Mouse (Mus musculus): ENCODE results near the gene Rab1a.
A peak's percentile ranks its signal among the peaks of the same experiment; 100 is the strongest.

The Rab1a gene

GRCm38 (mm10) chr11:20248840-20249239 lies 47.6 kb downstream of the Rab1a start:
- DNase-seq, result no peak

DNA sequence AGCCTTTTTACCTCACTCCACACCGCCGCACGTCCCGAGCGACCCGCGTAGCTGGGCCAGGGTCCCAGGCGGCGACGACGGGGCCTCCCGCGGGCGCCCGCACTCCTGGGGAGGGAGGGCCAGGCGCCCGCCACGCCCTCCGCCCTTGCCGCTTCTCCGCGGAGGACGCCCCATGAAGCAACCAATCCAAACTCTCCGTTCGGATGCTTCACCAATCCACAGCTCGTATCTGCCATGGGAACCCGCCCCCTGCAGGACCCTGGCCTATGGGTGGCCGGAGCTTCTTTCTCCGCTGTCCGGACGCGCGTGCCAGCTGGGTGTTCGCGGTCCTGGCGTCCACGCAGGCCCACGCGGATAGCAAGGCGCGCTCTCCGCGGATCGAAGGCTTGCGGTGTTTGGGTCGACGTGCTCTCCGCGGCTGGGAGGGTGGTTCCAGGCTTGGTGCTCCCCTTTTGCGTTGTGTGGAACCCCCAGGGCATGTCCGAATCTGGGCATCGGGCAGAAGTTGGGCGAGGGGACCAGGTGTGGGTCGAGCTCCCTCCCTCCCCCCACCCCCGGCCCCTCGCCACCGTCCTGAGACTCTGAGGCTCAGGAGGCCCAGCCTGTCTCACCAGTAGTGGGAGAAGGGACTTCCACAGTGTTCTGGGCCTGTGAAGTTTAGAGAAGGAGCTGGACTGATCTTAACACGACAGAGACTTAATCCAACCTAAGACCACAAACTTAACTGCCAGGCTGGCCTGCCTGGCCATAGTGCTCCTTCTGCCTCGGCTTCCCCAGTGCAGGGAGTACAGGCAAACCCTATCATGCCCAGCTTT lies 48.3 kb downstream of the Rab1a start, which contains the start of gene Cep68:
Gene Cep68, minus strand, starts transcription at position 134 of the 815 bp plus-strand sequence.
- DNase-seq, result peak; percentile 96

DNA sequence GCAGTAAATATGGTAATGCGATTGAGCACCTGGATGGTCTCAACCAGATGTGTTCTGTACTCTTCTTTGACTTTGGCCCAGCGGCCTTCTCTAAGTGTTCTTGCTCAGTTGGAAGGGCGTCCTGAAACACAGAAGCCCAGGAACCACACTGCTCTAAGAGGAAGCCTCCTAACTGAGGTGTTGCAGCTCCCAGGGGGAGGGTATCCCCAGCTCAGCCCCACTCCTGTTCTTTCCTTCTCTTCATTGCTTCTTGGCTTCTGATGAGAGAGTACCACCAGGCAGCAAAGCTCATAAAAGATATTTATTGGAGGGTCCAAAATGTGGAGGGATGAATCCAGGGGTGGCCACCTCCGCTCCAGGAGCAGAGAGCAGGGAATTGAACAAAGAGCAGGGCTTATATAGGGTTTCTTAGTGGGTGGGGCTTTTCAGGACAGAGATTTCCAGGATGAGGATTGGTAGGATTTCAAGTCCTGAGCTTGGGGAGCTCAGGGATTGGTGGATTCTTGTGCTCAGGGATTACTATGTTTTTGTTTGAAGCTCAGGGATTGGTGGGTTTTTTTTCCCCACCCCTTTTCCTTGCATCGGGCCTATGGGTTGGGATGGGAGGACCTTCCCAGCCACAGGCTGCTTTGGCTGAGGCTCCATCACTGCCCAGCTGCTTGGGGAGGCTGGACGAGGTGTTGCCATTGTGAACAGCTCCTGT lies 49.4 kb downstream of the Rab1a start:
- no peak for DNase-seq

GRCm38 (mm10) chr11:20253088-20253487 lies 51.9 kb downstream of the Rab1a start:
- no peak for DNase-seq

GRCm38 (mm10) chr11:20254791-20255190 lies 53.6 kb downstream of the Rab1a start:
- DNase-seq, result no peak

DNA sequence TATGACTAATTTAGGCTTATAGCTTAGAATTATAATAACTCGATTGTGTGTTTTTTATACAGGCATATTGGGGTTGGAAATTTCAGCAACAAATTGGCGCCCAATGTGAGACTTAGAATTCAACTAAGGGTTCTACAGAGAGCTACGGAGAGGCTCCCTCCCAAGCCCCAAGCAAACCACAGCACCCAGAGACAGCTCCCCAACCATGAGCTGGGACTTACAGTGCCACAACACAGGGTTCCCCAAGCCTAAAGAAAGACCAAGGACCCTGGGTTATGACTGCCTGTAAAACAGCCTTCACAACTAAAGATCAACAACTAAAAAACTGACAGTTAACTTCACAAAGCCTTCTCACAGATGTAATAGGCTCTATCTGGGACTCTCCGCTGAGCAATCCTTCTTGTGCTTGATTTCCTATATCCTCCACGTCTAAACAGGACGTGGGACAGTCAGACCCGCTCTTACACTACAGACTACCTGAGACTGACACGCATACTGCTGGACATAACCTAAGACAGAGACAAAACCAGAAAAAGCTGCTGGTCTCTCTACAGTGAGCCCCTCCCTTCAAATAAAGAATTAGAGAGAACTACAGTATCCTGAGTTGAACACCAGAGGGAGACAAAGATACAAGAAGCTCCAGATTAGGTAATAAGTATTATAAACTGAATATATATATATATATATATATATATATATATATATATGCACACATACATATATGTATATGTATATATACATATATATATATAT lies 61.6 kb downstream of the Rab1a start:
- no peak for DNase-seq

- DNase-seq, result no peak
Measured at GRCm38 (mm10) chr11:20269885-20270284, 68.7 kb downstream of the Rab1a start.

- no peak for DNase-seq
Measured at GRCm38 (mm10) chr11:20275974-20276373, 74.7 kb downstream of the Rab1a start.
